Mouse (Mus musculus): ENCODE data around the gene Snx22. TPM values are rescaled to one million over a fixed set of nuclear protein-coding genes. Genes with fewer than 3 reads are reported as not detected.

The Snx22 gene
- total RNA-seq, 1 experiment: 13.1 TPM

- H3K9me3 ChIP-seq (ENCODE audit: control insufficient read depth, insufficient read depth, low read depth, low read length): peaks cover 3% of the 10 kb centered on the region
- H3K9ac ChIP-seq (ENCODE audit: insufficient read depth, low read depth, low read length, poor library complexity, severe bottlenecking): no peak overlapping the region
- no peaks in the 10 kb centered on the region for H3K36me3 ChIP-seq (ENCODE audit: control insufficient read depth, insufficient read depth, low read length, poor library complexity, severe bottlenecking)
- TF ChIP-seq ZC3H11A (IDR thresholded peaks at IDR 0.05; ENCODE audit: borderline replicate concordance, low read depth, low read length) (no peak), MAFK (IDR thresholded peaks at IDR 0.05; ENCODE audit: insufficient read depth, low read depth, low read length) (no peak), CHD2 (IDR thresholded peaks at IDR 0.05; ENCODE audit: low read depth, low read length) (no peak), HCFC1 (IDR thresholded peaks at IDR 0.05; ENCODE audit: borderline replicate concordance, insufficient read depth, low read length) (no peak), ZNF384 (IDR thresholded peaks at IDR 0.05; ENCODE audit: low read depth, low read length) (no peak)
- in situ Hi-C loops (cut with MboI; ENCODE audit: low sequenced_read_pairs in 2 of 2, unreplicated experiment in 2 of 2): no loop called here
- DNase-seq (ENCODE audit: low read depth, low spot score): no peak
- no peak overlapping the region for H3K27ac ChIP-seq (ENCODE audit: insufficient read depth, low read depth, low read length, poor library complexity, severe bottlenecking)
- no peak overlapping the region for H3K4me3 ChIP-seq (ENCODE audit: insufficient read depth in 1 of 2, low read depth in 1 of 2, low read length in 2 of 2, poor library complexity in 1 of 2, severe bottlenecking in 1 of 2)
- no peaks in the 10 kb centered on the region for H3K4me1 ChIP-seq (ENCODE audit: control insufficient read depth in 2 of 2, insufficient read depth in 2 of 2, low read length in 2 of 2, poor library complexity in 1 of 2)
Observed at GRCm38 (mm10) chr9:66053620-66054019, 15.9 kb downstream of the Snx22 start.

- in situ Hi-C loops (cut with MboI; ENCODE audit: low sequenced_read_pairs in 2 of 2, unreplicated experiment in 2 of 2): no loop called here
- Histone ChIP-seq H3K4me1 (ENCODE audit: control insufficient read depth in 2 of 2, insufficient read depth in 2 of 2, low read length in 2 of 2, poor library complexity in 1 of 2) (no peaks in the 10 kb centered on the region), H3K36me3 (ENCODE audit: control insufficient read depth, insufficient read depth, low read length, poor library complexity, severe bottlenecking) (no peaks in the 10 kb centered on the region), H3K9me3 (ENCODE audit: control insufficient read depth, insufficient read depth, low read depth, low read length) (peaks cover 3% of the 10 kb centered on the region), H3K27ac (ENCODE audit: insufficient read depth, low read depth, low read length, poor library complexity, severe bottlenecking) (no peak overlapping the region), H3K9ac (ENCODE audit: insufficient read depth, low read depth, low read length, poor library complexity, severe bottlenecking) (no peak overlapping the region), H3K4me3 (ENCODE audit: insufficient read depth in 1 of 2, low read depth in 1 of 2, low read length in 2 of 2, poor library complexity in 1 of 2, severe bottlenecking in 1 of 2) (no peak overlapping the region)
- DNase-seq (ENCODE audit: low read depth, low spot score): no peak
- TF ChIP-seq ZNF384 (IDR thresholded peaks at IDR 0.05; ENCODE audit: low read depth, low read length): no peak
- TF ChIP-seq HCFC1 (IDR thresholded peaks at IDR 0.05; ENCODE audit: borderline replicate concordance, insufficient read depth, low read length): no peak
- no peak for TF ChIP-seq MAFK (IDR thresholded peaks at IDR 0.05; ENCODE audit: insufficient read depth, low read depth, low read length)
- TF ChIP-seq ZC3H11A (IDR thresholded peaks at IDR 0.05; ENCODE audit: borderline replicate concordance, low read depth, low read length): no peak
- no peak for TF ChIP-seq CHD2 (IDR thresholded peaks at IDR 0.05; ENCODE audit: low read depth, low read length)
Observed at GRCm38 (mm10) chr9:66052731-66053130, 16.8 kb downstream of the Snx22 start.

GRCm38 (mm10) chr9:66051493-66051892 lies 18.0 kb downstream of the Snx22 start:
- peaks cover 3% of the 10 kb centered on the region for H3K9me3 ChIP-seq (ENCODE audit: control insufficient read depth, insufficient read depth, low read depth, low read length)
- in situ Hi-C loops (cut with MboI; ENCODE audit: low sequenced_read_pairs in 2 of 2, unreplicated experiment in 2 of 2): no loop called here
- no peaks in the 10 kb centered on the region for H3K36me3 ChIP-seq (ENCODE audit: control insufficient read depth, insufficient read depth, low read length, poor library complexity, severe bottlenecking)
- no peak overlapping the region for H3K9ac ChIP-seq (ENCODE audit: insufficient read depth, low read depth, low read length, poor library complexity, severe bottlenecking)
- no peak overlapping the region for H3K4me3 ChIP-seq (ENCODE audit: insufficient read depth in 1 of 2, low read depth in 1 of 2, low read length in 2 of 2, poor library complexity in 1 of 2, severe bottlenecking in 1 of 2)
- no peak overlapping the region for H3K27ac ChIP-seq (ENCODE audit: insufficient read depth, low read depth, low read length, poor library complexity, severe bottlenecking)
- no peaks in the 10 kb centered on the region for H3K4me1 ChIP-seq (ENCODE audit: control insufficient read depth in 2 of 2, insufficient read depth in 2 of 2, low read length in 2 of 2, poor library complexity in 1 of 2)
- DNase-seq (ENCODE audit: low read depth, low spot score): no peak
- no peak for TF ChIP-seq HCFC1 (IDR thresholded peaks at IDR 0.05; ENCODE audit: borderline replicate concordance, insufficient read depth, low read length)

- H3K9ac ChIP-seq (ENCODE audit: insufficient read depth, low read depth, low read length, poor library complexity, severe bottlenecking): no peak overlapping the region
- H3K36me3 ChIP-seq (ENCODE audit: control insufficient read depth, insufficient read depth, low read length, poor library complexity, severe bottlenecking): no peaks in the 10 kb centered on the region
- no peak for DNase-seq (ENCODE audit: low read depth, low spot score)
- H3K4me1 ChIP-seq (ENCODE audit: control insufficient read depth in 2 of 2, insufficient read depth in 2 of 2, low read length in 2 of 2, poor library complexity in 1 of 2): no peaks in the 10 kb centered on the region
- H3K9me3 ChIP-seq (ENCODE audit: control insufficient read depth, insufficient read depth, low read depth, low read length): peaks cover 3% of the 10 kb centered on the region
- H3K27ac ChIP-seq (ENCODE audit: insufficient read depth, low read depth, low read length, poor library complexity, severe bottlenecking): no peak overlapping the region
- TF ChIP-seq HCFC1 (IDR thresholded peaks at IDR 0.05; ENCODE audit: borderline replicate concordance, insufficient read depth, low read length): no peak
- no peak for TF ChIP-seq CHD2 (IDR thresholded peaks at IDR 0.05; ENCODE audit: low read depth, low read length)
- TF ChIP-seq ZC3H11A (IDR thresholded peaks at IDR 0.05; ENCODE audit: borderline replicate concordance, low read depth, low read length): no peak
- TF ChIP-seq MAFK (IDR thresholded peaks at IDR 0.05; ENCODE audit: insufficient read depth, low read depth, low read length): no peak
- TF ChIP-seq ZNF384 (IDR thresholded peaks at IDR 0.05; ENCODE audit: low read depth, low read length): peak; percentile 85
- no peak overlapping the region for H3K4me3 ChIP-seq (ENCODE audit: insufficient read depth in 1 of 2, low read depth in 1 of 2, low read length in 2 of 2, poor library complexity in 1 of 2, severe bottlenecking in 1 of 2)
- in situ Hi-C loops (cut with MboI; ENCODE audit: low sequenced_read_pairs in 2 of 2, unreplicated experiment in 2 of 2): no loop called here
Observed at GRCm38 (mm10) chr9:66049931-66050601, 19.5 kb downstream of the Snx22 start.

GRCm38 (mm10) chr9:66043241-66043640 lies 26.3 kb downstream of the Snx22 start:
- Histone ChIP-seq H3K36me3 (ENCODE audit: control insufficient read depth, insufficient read depth, low read length, poor library complexity, severe bottlenecking) (0 out of 2 replicates have a peak, but pooled peaks cover 3% of the 10 kb centered on the region), H3K4me1 (ENCODE audit: control insufficient read depth in 2 of 2, insufficient read depth in 2 of 2, low read length in 2 of 2, poor library complexity in 1 of 2) (no peaks in the 10 kb centered on the region), H3K9me3 (ENCODE audit: control insufficient read depth, insufficient read depth, low read depth, low read length) (no peaks in the 10 kb centered on the region), H3K4me3 (ENCODE audit: insufficient read depth in 1 of 2, low read depth in 1 of 2, low read length in 2 of 2, poor library complexity in 1 of 2, severe bottlenecking in 1 of 2) (no peak overlapping the region), H3K9ac (ENCODE audit: insufficient read depth, low read depth, low read length, poor library complexity, severe bottlenecking) (no peak overlapping the region), H3K27ac (ENCODE audit: insufficient read depth, low read depth, low read length, poor library complexity, severe bottlenecking) (no peak overlapping the region)
- TF ChIP-seq MAFK (IDR thresholded peaks at IDR 0.05; ENCODE audit: insufficient read depth, low read depth, low read length): no peak
- TF ChIP-seq ZNF384 (IDR thresholded peaks at IDR 0.05; ENCODE audit: low read depth, low read length): no peak
- TF ChIP-seq ZC3H11A (IDR thresholded peaks at IDR 0.05; ENCODE audit: borderline replicate concordance, low read depth, low read length): no peak
- no peak for TF ChIP-seq CHD2 (IDR thresholded peaks at IDR 0.05; ENCODE audit: low read depth, low read length)
- TF ChIP-seq HCFC1 (IDR thresholded peaks at IDR 0.05; ENCODE audit: borderline replicate concordance, insufficient read depth, low read length): no peak
- DNase-seq (ENCODE audit: low read depth, low spot score): no peak
- in situ Hi-C loops (cut with MboI; ENCODE audit: low sequenced_read_pairs in 2 of 2, unreplicated experiment in 2 of 2): no loop called here

All from ES-E14 (cell line).